In genomic region chr3:117506151-117506723, GRCm38 (mm10) we compare ENCODE assay signal across 17 mouse cellular contexts.
"Had no signal": no experiment of that assay in that cellular context is flagged by ENCODE, and none has a peak within 500 bp of the region (broad histone marks: within the 10 kb centered on the region; RNA-seq: fewer than 3 reads in every experiment).

No protein-coding gene starts in this region.

- H3K27ac ChIP-seq: neural tube, embryonic 13.5 days; neural tube, embryonic 15.5 days had no signal

- H3K4me3 ChIP-seq: myocyte; neural tube, embryonic 13.5 days; neural tube, embryonic 15.5 days had no signal

- H3K27me3 ChIP-seq: neural tube, embryonic 13.5 days; neural tube, embryonic 15.5 days had no signal

- H3K4me1 ChIP-seq: neural tube, embryonic 13.5 days; neural tube, embryonic 15.5 days had no signal

- H3K9ac ChIP-seq: lung, embryonic 14.5 days; neural tube, embryonic 13.5 days; neural tube, embryonic 15.5 days had no signal

- H3K9me3 ChIP-seq: neural tube, embryonic 13.5 days; neural tube, embryonic 15.5 days had no signal

- ATAC-seq: midbrain, embryonic 16.5 days had no signal

- H3K4me2 ChIP-seq: lung, embryonic 14.5 days; neural tube, embryonic 13.5 days; neural tube, embryonic 15.5 days had no signal

- H3K36me3 ChIP-seq: neural tube, embryonic 13.5 days; neural tube, embryonic 15.5 days had no signal

- DNase-seq: lung, adult 18-20 months; lung, embryonic 14.5 days; lung, postnatal 10 days; lung, postnatal 4 days; midbrain, embryonic 14.5 days; retina, postnatal 1 day; right cerebral cortex, adult 18-20 months; right cerebral cortex, postnatal 25 days; right cerebral cortex, postnatal 4 days; spleen, adult 18-20 months; thymus, adult 18-20 months; thymus, postnatal 14 days; thymus, postnatal 36 days had no signal
